Mouse (Mus musculus) left cerebral cortex, postnatal 10 days (tissue): Measurements from ENCODE around the gene Lrrc26. TPM values are rescaled to one million over a fixed set of nuclear protein-coding genes. Genes with fewer than 3 reads are reported as not detected.
A peak's percentile ranks its signal among the peaks of the same experiment; 100 is the strongest.

Experiments
- DNase-seq, 2 experiments: peaks; one replicate each; pipeline ENCODE4 v3.0.0; 2021 to 2022; ENCODE audit warnings: low spot score in 2 of 2, mixed read lengths in 1 of 2; ENCODE audit errors: extremely low spot score in 1 of 2
- intact Hi-C: fragments of 180-260 bp; cut with DNase I; formaldehyde crosslinking; loops from one replicate; pipeline ENCODE4 v1.15.1; 2025
- total RNA-seq, 2 experiments: library from RNA; stranded (reverse); gene quantifications; 2 replicates each; pipeline ENCODE4 v1.2.3; 2021

Lrrc26 gene
- total RNA-seq, 2 experiments from 2014 or later, result not detected

GRCm38 (mm10) chr2:25320084-25320483 is 30.4 kb downstream of the Lrrc26 start:
- no peak for DNase-seq
- intact Hi-C loops, result no loop called here

- no peak for DNase-seq
- intact Hi-C loops, result loop anchor here (5.0 kb wide), 1 partner anchor 49 kb away; no protein-coding TSS in a partner anchor
These were observed 36.3 kb downstream of the Lrrc26 start for GRCm38 (mm10) chr2:25326036-25326435.

GRCm38 (mm10) chr2:25328440-25328839 is 38.7 kb downstream of the Lrrc26 start:
- DNase-seq, result peak in 1 of 2 experiments; percentile 44

GRCm38 (mm10) chr2:25331470-25331869 is 41.8 kb downstream of the Lrrc26 start:
- DNase-seq, result no peak
- intact Hi-C loops, result no loop called here

More at GRCm38 (mm10) chr2:25328440-25328839, 38.7 kb downstream of the Lrrc26 start:
- intact Hi-C loops, result loop anchor here (5.0 kb wide), 1 partner anchor 51 kb away; no protein-coding TSS in a partner anchor

- DNase-seq, result peak; percentile 99
- intact Hi-C loops, result no loop called here
These were observed 42.8 kb downstream of the Lrrc26 start, which contains the start of gene Man1b1 for GRCm38 (mm10) chr2:25332286-25333160. Gene Man1b1 (plus strand): TSS chr2:25332338.

- intact Hi-C loops, result no loop called here
- no peak for DNase-seq
These were observed 43.9 kb downstream of the Lrrc26 start for GRCm38 (mm10) chr2:25333569-25333968.

GRCm38 (mm10) chr2:25338303-25338702 is 48.6 kb downstream of the Lrrc26 start:
- DNase-seq, result no peak
- intact Hi-C loops, result no loop called here

Other genes starting within 250 kb of the Lrrc26 start
- gene Nsmf, start 235.6 kb upstream of the Lrrc26 start, total RNA-seq, result 100 to 1,000 TPM; 566 to 585 TPM
- not detected for gene Entpd8, start 209.6 kb upstream of the Lrrc26 start, total RNA-seq
- not detected for gene Noxa1, start 194.8 kb upstream of the Lrrc26 start, total RNA-seq
- 10 to 100 TPM; 34.5 to 41.9 TPM for gene Nrarp, start 109.2 kb upstream of the Lrrc26 start, total RNA-seq
- 1 to 10 TPM; 1.8 to 1.9 TPM for gene Tor4a, start 93.0 kb upstream of the Lrrc26 start, total RNA-seq
- gene Nelfb, start 78.4 kb upstream of the Lrrc26 start, total RNA-seq, result 10 to 100 TPM; 51.1 to 56.9 TPM
- gene Stpg3, start 75.3 kb upstream of the Lrrc26 start, total RNA-seq, result not detected
- not detected for gene Fam166a, start 71.2 kb upstream of the Lrrc26 start, total RNA-seq
- 100 to 1,000 TPM; 484 to 492 TPM for gene Tubb4b, start 65.2 kb upstream of the Lrrc26 start, total RNA-seq
- not detected for gene Slc34a3, start 55.6 kb upstream of the Lrrc26 start, total RNA-seq
- gene Rnf224, start 53.1 kb upstream of the Lrrc26 start, total RNA-seq, result not detected
- gene Rnf208, start 47.7 kb upstream of the Lrrc26 start, total RNA-seq, result 100 to 1,000 TPM; 229 to 231 TPM
- not detected for gene Cysrt1, start 47.5 kb upstream of the Lrrc26 start, total RNA-seq
- 1 to 10 TPM in 1 of 2 experiments, not detected in 1; 2.4 TPM for gene AL732309.1, start 43.1 kb upstream of the Lrrc26 start, total RNA-seq
- gene Tmem203, start 34.5 kb upstream of the Lrrc26 start, total RNA-seq, result 10 to 100 TPM; 30.5 to 31.4 TPM
- gene Tprn, start 27.3 kb upstream of the Lrrc26 start, total RNA-seq, result 10 to 100 TPM; 10.8 to 14.6 TPM
- gene Ssna1, start 17.5 kb upstream of the Lrrc26 start, total RNA-seq, result 10 to 100 TPM; 72.1 to 81.0 TPM
- 10 to 100 TPM; 79.7 to 85.1 TPM for gene Anapc2, start 17.4 kb upstream of the Lrrc26 start, total RNA-seq
- gene Tmem210, start 1.8 kb upstream of the Lrrc26 start, total RNA-seq, result not detected
- gene Grin1, start 29.3 kb downstream of the Lrrc26 start, total RNA-seq, result 100 to 1,000 TPM; 386 to 400 TPM
- gene Man1b1, start 42.4 kb downstream of the Lrrc26 start, total RNA-seq, result 10 to 100 TPM; 57.6 to 64.0 TPM
- gene Dpp7, start 66.4 kb downstream of the Lrrc26 start, total RNA-seq, result 10 to 100 TPM; 24.7 to 28.5 TPM
- gene Uap1l1, start 75.8 kb downstream of the Lrrc26 start, total RNA-seq, result 10 to 100 TPM in 1 of 2 experiments, 1 to 10 TPM in 1; 6.3 to 12.1 TPM
- 1 to 10 TPM; 9.6 to 9.9 TPM for gene Sapcd2, start 82.4 kb downstream of the Lrrc26 start, total RNA-seq
- gene Entpd2, start 106.0 kb downstream of the Lrrc26 start, total RNA-seq, result 10 to 100 TPM; 12.2 to 15.6 TPM
- 100 to 1,000 TPM; 401 to 408 TPM for gene Npdc1, start 109.4 kb downstream of the Lrrc26 start, total RNA-seq
- under 1 TPM; 0.22 to 0.41 TPM for gene Fut7, start 133.4 kb downstream of the Lrrc26 start, total RNA-seq
- gene Abca2, start 138.8 kb downstream of the Lrrc26 start, total RNA-seq, result 100 to 1,000 TPM; 113 to 121 TPM
- under 1 TPM in 1 of 2 experiments, not detected in 1; 0.87 TPM for gene Clic3, start 166.9 kb downstream of the Lrrc26 start, total RNA-seq
- gene Paxx, start 171.2 kb downstream of the Lrrc26 start, total RNA-seq, result 10 to 100 TPM; 72.0 to 79.5 TPM
- gene Ptgds, start 180.1 kb downstream of the Lrrc26 start, total RNA-seq, result 1,000 to 10,000 TPM; 1,004 to 1,053 TPM
- not detected for gene Lcn12, start 204.0 kb downstream of the Lrrc26 start, total RNA-seq
- gene Fbxw5, start 210.8 kb downstream of the Lrrc26 start, total RNA-seq, result 100 to 1,000 TPM; 127 TPM
- 1 to 10 TPM; 1.2 to 2.3 TPM for gene C8g, start 211.8 kb downstream of the Lrrc26 start, total RNA-seq